ENCODE assay signal across 14 mouse cellular contexts in the genomic region with DNA sequence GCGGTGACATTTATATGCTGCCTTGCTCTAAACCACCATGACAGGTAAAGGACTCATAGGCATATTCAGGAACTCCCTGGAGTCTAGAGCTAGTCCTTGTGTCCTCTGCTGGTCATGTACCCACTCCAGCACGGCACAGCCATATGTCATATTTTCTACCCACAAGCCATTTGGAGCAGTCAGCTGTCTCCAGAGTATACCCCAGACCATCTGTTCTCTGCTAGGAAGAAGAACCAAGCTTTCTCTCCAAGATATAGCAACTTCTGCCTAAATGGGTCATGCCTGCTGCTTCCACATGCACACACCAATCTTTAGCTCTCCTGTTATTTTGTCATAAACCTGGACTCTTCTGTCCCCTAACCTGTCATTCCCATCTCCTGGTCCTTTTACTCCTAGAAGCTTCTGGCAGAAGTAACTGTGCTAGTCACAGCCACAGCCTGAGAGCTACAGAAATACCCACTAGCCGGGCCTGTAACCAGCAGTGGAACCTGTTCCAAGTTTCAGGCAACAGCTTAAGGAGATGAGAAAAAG. TPM values are rescaled to one million over a fixed set of nuclear protein-coding genes. Genes with fewer than 3 reads are reported as not detected.
A peak's percentile ranks its signal among the peaks of the same experiment; 100 is the strongest.
DNase-seq lines count a peak whose midpoint lies in the region; ATAC-seq lines count a peak whose summit lies in the region.
"Had no signal": no experiment of that assay in that cellular context is flagged by ENCODE, and none has a peak within 500 bp of the region (broad histone marks: within the 10 kb centered on the region; RNA-seq: fewer than 3 reads in every experiment).

No protein-coding gene starts in this region.

- DNase-seq in hindbrain, embryonic 10.5 days (ENCODE audit: low spot score) = no peak
- peak; percentile 70 to 76 for DNase-seq in cerebellum, adult 18-20 months
- DNase-seq in layer of hippocampus, adult 18-20 months (ENCODE audit: low spot score in 2 of 2) = peak; percentile 53 to 76
- peak; percentile 62 to 92 for DNase-seq in left cerebral cortex, postnatal 25 days (ENCODE audit: low spot score in 2 of 2)
- DNase-seq in testis, postnatal 10 days (ENCODE audit: low spot score) = no peak
- DNase-seq in spleen, postnatal 10 days (ENCODE audit: low spot score in 2 of 2) = no peak
- no peak for DNase-seq in kidney, postnatal 4 days
- DNase-seq: adrenal gland, postnatal 10 days; heart, postnatal 36 days; thymus, postnatal 25 days had no signal

- WGBS in hindbrain, embryonic 15.5 days = 70% methylated on average over 3 of the region's 3 CpGs
- 90% methylated on average over 3 of the region's 3 CpGs for WGBS in hindbrain, embryonic 10.5 days

- no peak overlapping the region for H3K9ac ChIP-seq in hindbrain, embryonic 15.5 days
- H3K9ac ChIP-seq: neural tube, embryonic 13.5 days had no signal

- no peaks in the 10 kb centered on the region for H3K27me3 ChIP-seq in hindbrain, embryonic 15.5 days
- H3K27me3 ChIP-seq in hindbrain, embryonic 10.5 days (ENCODE audit: insufficient read depth, poor library complexity, severe bottlenecking) = no peaks in the 10 kb centered on the region
- H3K27me3 ChIP-seq: neural tube, embryonic 13.5 days had no signal

- no peak overlapping the region for H3K27ac ChIP-seq in hindbrain, embryonic 15.5 days (replicated peaks)
- no peak overlapping the region for H3K27ac ChIP-seq in hindbrain, embryonic 10.5 days
- H3K27ac ChIP-seq: midbrain, embryonic 10.5 days; neural tube, embryonic 13.5 days had no signal

- H3K36me3 ChIP-seq in hindbrain, embryonic 15.5 days = peaks cover 81% of the 10 kb centered on the region
- H3K36me3 ChIP-seq in hindbrain, embryonic 10.5 days = peaks cover 97% of the 10 kb centered on the region

- H3K4me2 ChIP-seq in hindbrain, embryonic 15.5 days = no peak overlapping the region
- H3K4me2 ChIP-seq: neural tube, embryonic 13.5 days had no signal

- H3K4me1 ChIP-seq in hindbrain, embryonic 15.5 days (replicated peaks) = no peaks in the 10 kb centered on the region
- H3K4me1 ChIP-seq in hindbrain, embryonic 10.5 days (replicated peaks) = no peaks in the 10 kb centered on the region
- H3K4me1 ChIP-seq: midbrain, embryonic 10.5 days; neural tube, embryonic 13.5 days had no signal

- H3K4me3 ChIP-seq in hindbrain, embryonic 15.5 days = no peak overlapping the region
- no peak overlapping the region for H3K4me3 ChIP-seq in hindbrain, embryonic 10.5 days
- H3K4me3 ChIP-seq: erythroblast, embryonic 14.5 days; midbrain, embryonic 10.5 days; neural tube, embryonic 13.5 days had no signal

- peak; percentile 68; the same call in 1 of the 2 replicates for ATAC-seq in hindbrain, embryonic 15.5 days (ENCODE audit: low FRiP score, low read depth)

- intact Hi-C loops in left cerebral cortex, postnatal 25 days (cut with DNase I) = loop anchor here (5.0 kb wide), 1 partner anchor 149 kb away; the partner anchor contains the start of gene Atp5k

- H3K9me3 ChIP-seq in hindbrain, embryonic 15.5 days = no peaks in the 10 kb centered on the region
- no peaks in the 10 kb centered on the region for H3K9me3 ChIP-seq in hindbrain, embryonic 10.5 days
- H3K9me3 ChIP-seq: midbrain, embryonic 10.5 days; neural tube, embryonic 13.5 days had no signal

RNA-seq across cellular contexts. Expression of gene Cplx1, which starts 31.6 kb away (rescaled TPM):
- polyA plus RNA-seq in hindbrain, embryonic 15.5 days (2015; fragmentation: Nextera tagmentation; extraction: Ambion mirVana) = 170 and 187 TPM in 2 replicates
- 6.9 and 11.2 TPM in 2 replicates for polyA plus RNA-seq in hindbrain, embryonic 10.5 days (2016; fragmentation: Nextera tagmentation; extraction: Ambion mirVana)
- total RNA-seq in layer of hippocampus, adult 18-20 months (2021) = 100 to 1,000 TPM; 575 to 577 TPM
- 100 to 1,000 TPM; 640 to 650 TPM for total RNA-seq in left cerebral cortex, postnatal 25 days (2021)

RNA-seq across cellular contexts. Expression of gene Gak, which starts 48.1 kb away (rescaled TPM):
- polyA plus RNA-seq in hindbrain, embryonic 15.5 days (2015; fragmentation: Nextera tagmentation; extraction: Ambion mirVana) = 48.1 and 56.7 TPM in 2 replicates
- 58.0 and 60.9 TPM in 2 replicates for polyA plus RNA-seq in hindbrain, embryonic 10.5 days (2016; fragmentation: Nextera tagmentation; extraction: Ambion mirVana)
- 10 to 100 TPM; 89.7 to 93.0 TPM for total RNA-seq in layer of hippocampus, adult 18-20 months (2021)
- total RNA-seq in left cerebral cortex, postnatal 25 days (2021) = 10 to 100 TPM; 98.6 to 99.1 TPM

RNA-seq across cellular contexts. Expression of gene Tmem175, which starts 48.1 kb away (rescaled TPM):
- 26.3 and 27.1 TPM in 2 replicates for polyA plus RNA-seq in hindbrain, embryonic 15.5 days (2015; fragmentation: Nextera tagmentation; extraction: Ambion mirVana)
- polyA plus RNA-seq in hindbrain, embryonic 10.5 days (2016; fragmentation: Nextera tagmentation; extraction: Ambion mirVana) = 17.3 and 19.2 TPM in 2 replicates
- 10 to 100 TPM; 38.5 to 41.3 TPM for total RNA-seq in layer of hippocampus, adult 18-20 months (2021)
- 10 to 100 TPM; 37.4 to 42.1 TPM for total RNA-seq in left cerebral cortex, postnatal 25 days (2021)

Comparison
In these comparisons a context has a peak if more than half of its experiments do, and no peak if none do; other contexts are left out.
1. DNase-seq: peak in cerebellum, adult 18-20 months (2 of 2), layer of hippocampus, adult 18-20 months (2 of 2) and left cerebral cortex, postnatal 25 days (2 of 2); none in hindbrain, embryonic 10.5 days (single experiment), testis, postnatal 10 days (single experiment), spleen, postnatal 10 days (0 of 2) and kidney, postnatal 4 days (0 of 2).